Mouse (Mus musculus) forebrain, embryonic 10.5 days (tissue): ENCODE data around the gene Rps15. TPM values are rescaled to one million over a fixed set of nuclear protein-coding genes. Genes with fewer than 3 reads are reported as not detected.

Experiments
- DNase-seq: peaks from one replicate; pipeline ENCODE4 v3.0.0-alpha.2; 2017; ENCODE audit warnings: low spot score; ENCODE audit errors: extremely low spot score
- H3K27ac ChIP-seq: fragments of 300-500 bp; sonication (generic); 2 replicates; pipeline ENCODE4 v1.5.1; 2016; ENCODE audit warnings: mild to moderate bottlenecking
- H3K27me3 ChIP-seq: fragments of 300-500 bp; sonication (generic); 2 replicates; pipeline ENCODE4 v1.6.1; 2016; ENCODE audit warnings: mild to moderate bottlenecking; ENCODE audit not compliant: poor library complexity, severe bottlenecking
- H3K36me3 ChIP-seq: fragments of 300-500 bp; sonication (generic); replicated peaks from 2 replicates; pipeline ENCODE4 v1.6.1; 2016; ENCODE audit warnings: mild to moderate bottlenecking, moderate library complexity
- H3K4me1 ChIP-seq: fragments of 300-500 bp; sonication (generic); 2 replicates; pipeline ENCODE4 v1.6.1; 2016
- H3K4me3 ChIP-seq: fragments of 300-500 bp; sonication (generic); 2 replicates; pipeline ENCODE4 v1.5.1; 2016; ENCODE audit warnings: mild to moderate bottlenecking, moderate library complexity
- H3K9me3 ChIP-seq: fragments of 300-500 bp; sonication (generic); 2 replicates; pipeline ENCODE4 v1.6.1; 2016; ENCODE audit warnings: mild to moderate bottlenecking, moderate library complexity
- WGBS: fragments of 180-500 bp; shearing (Covaris S2); methylation state at CpG from one replicate; pipeline ENCODE4 v1.1.7; 2016; 5-methylcytosine and 5-hydroxymethylcytosine counted together
- polyA plus RNA-seq: library from polyadenylated mRNA; unstranded; fragments of >200 nt; fragmentation: Nextera tagmentation; extraction: Ambion mirVana; gene quantifications from 2 replicates; pipeline ENCODE4 v1.2.1, GENCODE M21; 2016

Gene Rps15
- polyA plus RNA-seq, 1 experiment from 2014 or later = 1,144 TPM

GRCm38 (mm10) chr10:80329273-80330081, 37.2 kb downstream of the Rps15 start, which contains the start of the genes Pcsk4 and Reep6:
Gene Pcsk4 (minus strand): TSS chr10:80329498.
Gene Reep6 (plus strand): TSS chr10:80329953.
- WGBS = 3% methylated on average over 36 of the region's 36 CpGs
- peaks cover 61% of the 10 kb centered on the region for H3K27me3 ChIP-seq

GRCm38 (mm10) chr10:80330084-80330483, 37.8 kb downstream of the Rps15 start:
- Histone ChIP-seq H3K4me1 (peaks cover 35% of the 10 kb centered on the region), H3K9me3 (no peaks in the 10 kb centered on the region), H3K36me3 (no peaks in the 10 kb centered on the region), H3K27ac (peak overlapping the region; percentile 62), H3K4me3 (peak overlapping the region; percentile 56), H3K27me3 (peaks cover 60% of the 10 kb centered on the region)
- WGBS = 2% methylated on average over 40 of the region's 41 CpGs
- no peak for DNase-seq

More at GRCm38 (mm10) chr10:80329273-80330081, 37.2 kb downstream of the Rps15 start, which contains the start of the genes Pcsk4 and Reep6:
- H3K4me3 ChIP-seq = peak within 1 kb of the TSS; percentile 56
- peak; percentile 98 for DNase-seq
- H3K9me3 ChIP-seq = no peaks in the 10 kb centered on the region
- peaks cover 41% of the 10 kb centered on the region for H3K4me1 ChIP-seq
- H3K27ac ChIP-seq = peak within 1 kb of the TSS; percentile 62
- H3K36me3 ChIP-seq = no peaks in the 10 kb centered on the region

- Histone ChIP-seq H3K36me3 (peaks cover 4% of the 10 kb centered on the region), H3K9me3 (no peaks in the 10 kb centered on the region), H3K27me3 (peaks cover 62% of the 10 kb centered on the region), H3K4me3 (peak overlapping the region; percentile 56; the same call in 1 of the 2 replicates), H3K4me1 (peaks cover 31% of the 10 kb centered on the region), H3K27ac (no peak overlapping the region)
- DNase-seq = no peak
- WGBS = 76% methylated on average over 2 of the region's 2 CpGs
Observed at GRCm38 (mm10) chr10:80330888-80331287, 38.6 kb downstream of the Rps15 start.

- WGBS = 79% methylated on average over 10 of the region's 10 CpGs
- peaks cover 72% of the 10 kb centered on the region for H3K27me3 ChIP-seq
- H3K36me3 ChIP-seq = peaks cover 4% of the 10 kb centered on the region
- H3K4me1 ChIP-seq = peaks cover 31% of the 10 kb centered on the region
- DNase-seq = no peak
- H3K4me3 ChIP-seq = no peak overlapping the region
- no peak overlapping the region for H3K27ac ChIP-seq
- H3K9me3 ChIP-seq = no peaks in the 10 kb centered on the region
Observed at GRCm38 (mm10) chr10:80331636-80332524, 39.6 kb downstream of the Rps15 start.

- Histone ChIP-seq H3K27ac (no peak overlapping the region), H3K27me3 (peaks cover 71% of the 10 kb centered on the region), H3K36me3 (peaks cover 4% of the 10 kb centered on the region), H3K4me1 (peaks cover 31% of the 10 kb centered on the region), H3K4me3 (no peak overlapping the region), H3K9me3 (no peaks in the 10 kb centered on the region)
- DNase-seq = no peak
- WGBS = 86% methylated on average over 5 of the region's 5 CpGs
Observed at GRCm38 (mm10) chr10:80332525-80332989, 40.3 kb downstream of the Rps15 start.

- Histone ChIP-seq H3K36me3 (peaks cover 4% of the 10 kb centered on the region), H3K27me3 (peaks cover 76% of the 10 kb centered on the region), H3K4me3 (no peak overlapping the region), H3K9me3 (no peaks in the 10 kb centered on the region), H3K4me1 (peaks cover 24% of the 10 kb centered on the region), H3K27ac (no peak overlapping the region)
- WGBS = 90% methylated on average over 12 of the region's 12 CpGs
- no peak for DNase-seq
Observed at GRCm38 (mm10) chr10:80336263-80336662, 44.0 kb downstream of the Rps15 start.

GRCm38 (mm10) chr10:80339941-80340750, 47.9 kb downstream of the Rps15 start:
- WGBS = 22% methylated on average over 19 of the region's 19 CpGs
- H3K27me3 ChIP-seq = peaks cover 86% of the 10 kb centered on the region

GRCm38 (mm10) chr10:80341026-80341425, 48.8 kb downstream of the Rps15 start:
- no peak for DNase-seq
- Histone ChIP-seq H3K4me1 (peaks cover 58% of the 10 kb centered on the region), H3K9me3 (no peaks in the 10 kb centered on the region), H3K4me3 (peak overlapping the region; percentile 51), H3K27ac (no peak overlapping the region), H3K36me3 (no peaks in the 10 kb centered on the region), H3K27me3 (peaks cover 86% of the 10 kb centered on the region)
- 10% methylated on average over 21 of the region's 21 CpGs for WGBS

More at GRCm38 (mm10) chr10:80339941-80340750, 47.9 kb downstream of the Rps15 start:
- Histone ChIP-seq H3K27ac (no peak overlapping the region), H3K9me3 (no peaks in the 10 kb centered on the region), H3K4me1 (peaks cover 55% of the 10 kb centered on the region), H3K4me3 (peak overlapping the region; percentile 10), H3K36me3 (peaks cover 4% of the 10 kb centered on the region)
- peak; percentile 90 for DNase-seq

GRCm38 (mm10) chr10:80341491-80342304, 49.4 kb downstream of the Rps15 start:
- WGBS = 2% methylated on average over 47 of the region's 47 CpGs
- 0 out of 2 replicates have a peak overlapping the region, but pooled peaks have one; percentile 4 for H3K27ac ChIP-seq
- H3K36me3 ChIP-seq = no peaks in the 10 kb centered on the region

GRCm38 (mm10) chr10:80342305-80342748, 50.1 kb downstream of the Rps15 start:
- Histone ChIP-seq H3K4me1 (peaks cover 60% of the 10 kb centered on the region), H3K4me3 (peak overlapping the region; percentile 51), H3K27ac (0 out of 2 replicates have a peak overlapping the region, but pooled peaks have one; percentile 3), H3K27me3 (peaks cover 90% of the 10 kb centered on the region), H3K36me3 (no peaks in the 10 kb centered on the region), H3K9me3 (no peaks in the 10 kb centered on the region)
- DNase-seq = no peak
- WGBS = under 1% methylated on average over 26 of the region's 26 CpGs

More at GRCm38 (mm10) chr10:80341491-80342304, 49.4 kb downstream of the Rps15 start:
- DNase-seq = no peak
- H3K9me3 ChIP-seq = no peaks in the 10 kb centered on the region
- peaks cover 58% of the 10 kb centered on the region for H3K4me1 ChIP-seq
- peak overlapping the region; percentile 51 for H3K4me3 ChIP-seq
- H3K27me3 ChIP-seq = peaks cover 86% of the 10 kb centered on the region

- H3K27me3 ChIP-seq = peaks cover 94% of the 10 kb centered on the region
- H3K4me1 ChIP-seq = peaks cover 65% of the 10 kb centered on the region
- peak; percentile 72 for DNase-seq
- H3K36me3 ChIP-seq = no peaks in the 10 kb centered on the region
- WGBS = under 1% methylated on average over 32 of the region's 33 CpGs
- peak overlapping the region; percentile 51 for H3K4me3 ChIP-seq
- no peaks in the 10 kb centered on the region for H3K9me3 ChIP-seq
- no peak overlapping the region for H3K27ac ChIP-seq
Observed at GRCm38 (mm10) chr10:80342749-80343424, 50.6 kb downstream of the Rps15 start.
